Mouse (Mus musculus): Measurements from ENCODE around the gene Sct.
"Not testable (repeated sequence)": the region's sequence is repeated elsewhere in the genome, so short reads cannot be mapped to it uniquely, and the experiment has no call there.

Gene Sct

GRCm38 (mm10) chr7:141291921-141292582, 13.1 kb upstream of the Sct start, which contains the start of gene Drd4:
TSS of gene Drd4 (plus strand) at chr7:141292006.
- DNase-seq (ENCODE audit: extremely low spot score) = peak; percentile 68

GRCm38 (mm10) chr7:141288042-141288441, 9.1 kb upstream of the Sct start:
- no peak for DNase-seq (ENCODE audit: extremely low spot score)

GRCm38 (mm10) chr7:141282756-141283155, 3.8 kb upstream of the Sct start:
- no peak for DNase-seq (ENCODE audit: extremely low spot score)

GRCm38 (mm10) chr7:141281442-141281841, 2.5 kb upstream of the Sct start:
- DNase-seq (ENCODE audit: extremely low spot score) = no peak

- DNase-seq (ENCODE audit: extremely low spot score) = no peak
These were observed 943 bp downstream of the Sct start for GRCm38 (mm10) chr7:141277701-141278678.

- no peak for DNase-seq (ENCODE audit: extremely low spot score)
These were observed 2.4 kb downstream of the Sct start, which contains the start of gene Cdhr5 for GRCm38 (mm10) chr7:141276546-141276945. TSS of gene Cdhr5 (minus strand) at chr7:141276786.

- no peak for DNase-seq (ENCODE audit: extremely low spot score)
These were observed 3.6 kb downstream of the Sct start for GRCm38 (mm10) chr7:141275356-141275755.

- no peak for DNase-seq (ENCODE audit: extremely low spot score)
These were observed 8.3 kb downstream of the Sct start for GRCm38 (mm10) chr7:141270631-141271030.

GRCm38 (mm10) chr7:141269273-141269545, 9.7 kb downstream of the Sct start:
- DNase-seq (ENCODE audit: extremely low spot score) = no peak

- no peak for DNase-seq (ENCODE audit: extremely low spot score)
These were observed 10.3 kb downstream of the Sct start for GRCm38 (mm10) chr7:141268466-141269272.

GRCm38 (mm10) chr7:141265739-141266561, 13.0 kb downstream of the Sct start, which contains the start of gene Irf7:
TSS of gene Irf7 (minus strand) at chr7:141266481.
- DNase-seq (ENCODE audit: extremely low spot score) = no peak

- no peak for DNase-seq (ENCODE audit: extremely low spot score)
These were observed 13.6 kb downstream of the Sct start for GRCm38 (mm10) chr7:141265411-141265738.

GRCm38 (mm10) chr7:141264761-141265410, 14.0 kb downstream of the Sct start:
- DNase-seq (ENCODE audit: extremely low spot score) = no peak

GRCm38 (mm10) chr7:141264041-141264700, 14.8 kb downstream of the Sct start:
- no peak for DNase-seq (ENCODE audit: extremely low spot score)

GRCm38 (mm10) chr7:141263640-141264039, 15.3 kb downstream of the Sct start:
- no peak for DNase-seq (ENCODE audit: extremely low spot score)

- DNase-seq (ENCODE audit: extremely low spot score) = no peak
These were observed 17.5 kb downstream of the Sct start for GRCm38 (mm10) chr7:141261480-141261879.

- no peak for DNase-seq (ENCODE audit: extremely low spot score)
These were observed 22.8 kb downstream of the Sct start for GRCm38 (mm10) chr7:141256159-141256558.

GRCm38 (mm10) chr7:141250486-141250885, 28.4 kb downstream of the Sct start:
- not testable (repeated sequence) for DNase-seq (ENCODE audit: extremely low spot score)

GRCm38 (mm10) chr7:141231551-141231950, 47.4 kb downstream of the Sct start:
- DNase-seq (ENCODE audit: extremely low spot score) = no peak

GRCm38 (mm10) chr7:141231111-141231510, 47.8 kb downstream of the Sct start:
- no peak for DNase-seq (ENCODE audit: extremely low spot score)
